Mouse (Mus musculus): ENCODE measurements around the gene Gm20716.

The Gm20716 gene

DNA sequence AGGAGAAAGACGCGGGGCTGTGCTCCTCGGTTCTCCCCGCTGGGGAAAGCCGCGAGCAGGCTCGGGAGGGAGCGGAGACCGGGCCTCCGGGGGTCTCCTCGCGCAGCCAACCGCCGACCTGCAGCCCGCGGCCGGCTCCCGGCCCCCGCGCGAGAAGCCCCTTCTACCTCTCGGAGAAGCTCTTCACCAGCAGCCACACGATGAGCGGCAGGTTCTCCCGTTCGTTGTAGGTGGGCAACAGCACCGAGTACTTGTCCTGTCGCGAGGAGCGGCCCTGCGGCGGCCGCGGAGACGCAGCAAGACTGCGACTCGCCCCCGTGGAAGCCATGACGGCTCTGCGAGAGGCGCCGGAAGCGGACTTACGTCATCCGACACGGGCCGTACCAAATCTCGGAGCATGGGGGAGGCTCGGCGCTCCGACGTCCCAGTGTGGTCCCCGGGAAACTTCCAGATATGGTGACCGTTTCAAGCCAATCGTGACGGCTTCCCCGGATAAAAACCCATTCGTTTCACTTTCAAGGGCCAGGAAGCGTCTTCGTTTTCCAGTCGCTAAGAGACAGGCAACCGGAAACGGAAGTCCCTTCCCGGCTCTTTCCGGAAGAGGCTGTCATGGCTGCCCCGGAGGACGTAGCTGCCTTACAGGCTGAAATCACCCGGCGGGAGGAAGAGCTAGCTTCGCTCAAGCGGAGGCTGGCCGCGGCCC lies at the start of gene Gm20716, which contains the start of the genes Dpm1 and Mocs3:
Gene Gm20716, minus strand, starts transcription at position 339 of the 703 bp plus-strand sequence.
Gene Dpm1, minus strand, starts transcription at position 566 of the 703 bp plus-strand sequence.
Gene Mocs3, plus strand, starts transcription at position 597 of the 703 bp plus-strand sequence.
- peak; percentile 84 for DNase-seq

DNA sequence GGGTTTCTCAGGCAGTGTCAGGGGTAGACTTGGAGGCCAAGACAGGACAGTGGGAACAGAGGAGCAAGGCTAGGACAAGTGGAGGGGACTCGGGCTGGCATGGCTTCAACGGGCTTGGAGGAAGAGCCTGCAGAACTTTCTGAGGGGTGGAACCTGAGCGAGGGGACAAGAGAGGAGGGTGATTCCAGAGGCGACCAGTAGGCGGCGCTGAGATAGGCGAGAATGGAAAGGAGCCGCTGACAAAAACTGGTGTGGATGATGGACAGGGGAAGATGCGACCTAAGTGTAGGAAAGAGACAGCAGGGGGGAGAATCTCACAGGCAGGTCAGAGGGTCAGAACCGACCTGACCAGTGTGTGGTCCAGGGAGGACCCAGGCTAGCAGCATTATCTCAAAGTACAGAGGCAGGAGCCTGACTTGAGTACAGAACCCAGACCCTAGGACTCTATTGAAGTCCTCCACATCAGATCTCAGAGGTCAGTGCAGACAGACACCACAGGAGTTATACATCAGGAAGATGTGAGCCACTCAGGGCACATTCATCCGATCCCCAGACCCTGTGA lies 44.3 kb upstream of the Gm20716 start:
- peak; percentile 40 for DNase-seq

DNA sequence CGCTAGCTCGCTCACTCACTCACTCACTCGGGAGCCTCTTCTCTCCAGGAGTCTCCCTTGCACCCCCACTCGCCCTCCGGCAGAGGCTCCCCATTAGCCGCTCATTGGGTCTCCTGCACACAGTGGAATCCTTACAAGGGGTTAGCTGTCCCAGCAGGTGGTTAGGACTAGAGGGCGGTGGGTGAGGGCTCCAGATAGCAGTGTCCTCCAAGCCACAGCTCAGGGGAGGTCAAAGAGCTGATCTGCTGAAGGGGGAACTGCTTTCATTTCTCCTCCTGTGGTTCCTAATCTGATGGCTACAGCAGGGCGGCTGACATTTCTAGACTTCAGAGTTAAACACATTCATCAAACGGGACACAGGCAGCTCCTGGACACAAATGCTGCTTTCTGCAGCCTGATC lies 43.2 kb upstream of the Gm20716 start:
- DNase-seq, result no peak

DNA sequence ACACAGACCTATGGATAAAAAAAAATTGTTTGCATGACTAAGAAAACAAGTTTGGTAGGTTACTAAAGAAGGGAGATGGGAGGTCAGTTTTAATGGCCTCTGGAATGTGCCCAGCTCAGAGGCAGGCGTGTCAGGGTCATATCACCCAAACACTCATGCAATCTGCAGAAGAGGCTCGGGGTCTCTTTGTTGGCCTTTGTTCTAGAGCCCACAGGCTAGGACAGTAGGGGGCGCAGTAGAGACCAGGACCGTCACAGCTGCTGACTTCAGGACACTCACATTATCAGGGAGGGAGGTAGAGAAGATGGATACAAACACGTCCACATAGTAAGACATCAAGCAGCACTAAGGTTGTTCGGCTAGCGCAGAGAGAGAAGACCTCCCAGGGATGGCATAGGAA lies 37.9 kb upstream of the Gm20716 start:
- no peak for DNase-seq

DNA sequence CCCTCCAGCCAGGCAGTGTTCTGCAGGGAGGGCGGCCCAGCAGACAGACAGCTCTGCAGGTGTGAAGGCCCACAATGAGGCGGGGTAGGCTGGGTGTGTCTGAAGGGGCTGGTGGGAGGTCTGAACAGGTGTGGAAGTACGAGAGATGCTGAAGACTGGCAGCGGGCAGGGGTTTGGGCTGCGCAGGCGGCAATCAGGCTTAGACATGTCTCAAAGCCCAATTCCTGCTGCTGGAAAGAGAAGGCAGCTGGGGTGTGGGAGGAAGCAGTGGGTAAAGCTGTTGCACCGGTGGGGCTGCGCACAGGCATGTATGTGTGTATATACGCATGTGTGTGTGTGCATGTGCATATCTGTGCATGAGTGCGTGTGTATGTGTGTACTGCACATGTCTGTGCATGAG lies 30.7 kb upstream of the Gm20716 start:
- no peak for DNase-seq

DNA sequence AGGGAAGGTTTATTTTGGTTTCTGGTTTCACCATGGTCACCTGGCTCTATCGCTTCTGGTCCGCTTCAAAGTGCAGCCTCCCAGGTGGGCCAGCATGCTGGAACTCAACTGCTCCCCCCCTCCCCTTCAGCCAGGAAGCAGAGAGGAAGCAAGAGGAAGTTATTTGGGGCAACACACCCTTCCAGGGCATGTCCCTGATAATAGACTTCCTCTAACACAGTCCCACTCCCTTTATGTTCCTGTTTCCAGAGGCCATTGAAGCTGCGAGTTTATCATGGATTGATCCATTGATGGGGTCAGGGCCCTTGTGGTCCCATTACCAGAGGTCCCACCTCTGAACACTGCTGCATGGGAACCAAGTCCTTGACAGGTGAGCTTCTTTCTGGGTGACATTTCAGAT lies 30.0 kb upstream of the Gm20716 start:
- no peak for DNase-seq

DNA sequence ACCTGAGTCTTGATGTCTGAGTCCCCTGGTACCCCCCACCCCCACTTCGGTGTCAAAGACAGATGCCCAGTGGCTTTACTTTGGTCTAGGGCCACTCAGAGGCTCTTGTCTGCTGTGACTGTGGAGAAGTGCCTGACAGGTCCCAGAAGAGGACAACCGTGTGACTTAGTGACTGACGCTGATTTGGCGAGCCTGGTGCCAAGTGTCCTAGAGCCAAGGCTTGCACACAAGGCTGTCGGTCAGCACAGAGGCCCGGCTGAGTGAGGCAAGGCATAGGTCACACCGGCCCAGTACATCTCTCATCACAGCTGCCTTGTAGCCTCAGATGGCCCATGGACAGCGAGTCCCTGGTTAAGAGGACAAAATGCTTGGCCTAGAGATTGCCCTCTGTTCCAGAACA lies 28.9 kb upstream of the Gm20716 start:
- DNase-seq, result no peak

DNA sequence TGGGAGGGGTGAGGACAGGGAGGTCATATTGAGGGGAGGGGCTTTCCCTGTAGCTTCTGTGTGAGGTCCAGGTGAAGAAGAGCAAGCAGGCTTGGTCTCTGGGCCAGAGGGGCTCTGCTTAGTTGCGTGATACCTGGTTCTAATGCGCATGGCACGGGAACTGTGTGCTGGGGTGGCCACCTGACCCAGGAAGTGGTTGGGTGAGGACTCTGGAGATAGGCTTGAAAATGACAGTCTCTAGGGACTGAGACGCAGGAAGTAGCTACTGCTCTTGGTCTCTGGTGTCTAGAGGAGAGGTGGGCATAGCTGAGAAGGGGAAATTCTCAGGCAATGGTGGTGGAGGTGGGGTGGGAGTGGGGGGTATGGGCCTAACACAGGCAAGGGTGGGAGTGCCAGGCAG lies 27.0 kb upstream of the Gm20716 start:
- no peak for DNase-seq

DNA sequence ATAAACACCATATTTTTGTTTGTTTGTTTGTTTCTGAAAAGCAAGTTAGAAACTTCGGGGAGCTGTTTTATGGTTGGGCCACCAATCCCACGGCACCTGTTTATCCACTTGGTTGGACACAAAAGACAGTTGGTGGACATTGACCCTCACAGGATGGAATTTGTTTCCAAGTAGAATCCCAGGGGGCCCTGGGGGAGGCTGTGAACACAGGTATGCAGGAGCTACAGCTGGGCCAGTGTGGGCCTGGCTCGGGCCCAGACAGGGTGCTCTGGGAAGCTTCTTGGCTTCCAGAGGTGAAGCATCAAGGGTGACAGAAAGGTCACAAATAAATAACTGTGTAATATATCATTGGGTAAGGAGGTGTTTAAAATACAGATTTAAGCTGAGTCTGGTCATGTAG lies 26.3 kb upstream of the Gm20716 start:
- no peak for DNase-seq

DNA sequence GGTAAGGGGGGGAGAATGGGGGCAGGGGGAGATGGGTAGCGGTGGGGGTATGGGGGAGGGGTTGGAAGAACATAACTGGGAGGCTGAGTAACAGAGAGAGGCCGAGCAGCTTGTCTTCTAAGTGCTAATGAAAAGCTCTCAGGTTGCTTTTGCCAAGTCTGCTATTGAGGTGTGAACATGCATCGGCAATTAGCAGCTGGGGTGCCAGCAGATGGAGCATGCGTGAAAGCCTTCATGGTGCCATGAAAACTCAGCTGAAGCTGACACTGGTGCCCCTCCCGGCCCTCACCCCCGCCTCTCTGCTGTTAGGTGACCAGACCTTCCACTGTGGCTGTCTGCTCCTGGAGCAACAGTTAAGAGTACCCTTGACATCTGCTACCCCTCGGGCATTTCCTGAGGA lies 23.7 kb upstream of the Gm20716 start:
- DNase-seq, result no peak

DNA sequence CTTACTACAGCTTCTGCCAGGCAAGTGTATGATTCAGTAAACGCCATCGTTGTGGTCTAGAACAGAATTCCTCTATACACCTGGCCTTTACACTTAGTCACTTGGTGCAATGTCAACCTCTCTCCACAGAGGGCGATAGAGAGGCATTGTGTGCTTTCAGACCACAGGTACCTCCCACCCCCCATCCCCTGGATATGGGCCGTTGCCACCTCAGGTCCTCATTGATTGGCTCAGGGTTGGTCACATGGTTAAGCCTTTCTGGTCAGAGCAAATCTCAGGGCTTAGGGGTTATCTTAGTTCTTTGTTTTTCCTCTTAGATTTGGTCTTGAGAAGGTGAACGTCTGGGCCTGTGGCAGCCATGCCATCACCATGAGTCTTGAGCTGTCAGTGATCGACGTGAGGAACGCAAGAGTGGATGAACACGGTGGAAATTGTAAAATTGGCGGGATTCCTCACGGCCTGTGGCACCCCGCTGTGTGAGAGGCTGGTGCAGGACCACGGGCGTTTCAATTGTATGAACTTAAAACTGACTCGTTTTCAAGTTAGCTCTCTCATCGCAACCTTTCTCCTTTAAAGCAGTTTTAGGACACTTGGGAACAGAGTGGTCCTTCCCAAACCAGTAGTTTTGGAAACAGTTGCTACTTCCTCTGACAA lies 22.6 kb upstream of the Gm20716 start:
- no peak for DNase-seq

DNA sequence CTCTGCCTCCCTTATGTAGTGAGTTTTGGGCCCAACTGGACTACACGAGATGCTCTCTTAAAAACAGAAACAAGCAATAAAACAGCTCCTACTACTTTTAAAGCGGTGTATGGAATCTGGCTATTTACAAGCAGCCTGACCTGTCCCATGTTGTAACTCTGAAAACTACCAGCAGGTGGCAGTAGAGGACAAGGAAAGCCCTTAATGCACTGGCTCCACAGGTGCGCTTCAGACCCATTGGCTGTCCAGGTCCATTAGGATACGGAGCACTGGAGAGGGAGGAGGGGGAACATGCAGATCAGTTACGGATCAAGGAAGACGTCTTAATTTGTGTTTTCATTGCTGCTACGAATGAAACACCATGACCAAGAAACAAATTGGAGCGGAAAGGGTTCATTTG lies 20.1 kb upstream of the Gm20716 start:
- peak; percentile 88 for DNase-seq

DNA sequence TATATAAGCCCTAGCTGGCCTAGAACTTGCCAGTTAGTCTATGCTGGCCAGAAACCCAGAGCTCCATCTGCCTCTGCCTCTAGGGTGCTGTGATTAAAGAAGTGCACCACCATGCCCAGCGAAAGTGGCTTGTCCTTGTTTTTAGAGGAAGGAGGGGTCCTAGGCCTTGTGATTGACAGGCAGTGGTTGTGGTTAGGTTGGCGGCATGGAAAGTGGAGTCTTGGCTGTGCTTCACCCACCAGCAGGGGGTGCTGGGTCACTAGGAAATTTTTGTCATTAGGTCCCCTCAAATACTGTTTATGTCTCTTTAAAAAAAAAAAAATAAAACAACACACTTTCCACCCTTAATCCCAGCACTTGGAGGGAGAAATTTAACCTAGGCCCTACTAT lies 18.7 kb upstream of the Gm20716 start:
- no peak for DNase-seq

DNA sequence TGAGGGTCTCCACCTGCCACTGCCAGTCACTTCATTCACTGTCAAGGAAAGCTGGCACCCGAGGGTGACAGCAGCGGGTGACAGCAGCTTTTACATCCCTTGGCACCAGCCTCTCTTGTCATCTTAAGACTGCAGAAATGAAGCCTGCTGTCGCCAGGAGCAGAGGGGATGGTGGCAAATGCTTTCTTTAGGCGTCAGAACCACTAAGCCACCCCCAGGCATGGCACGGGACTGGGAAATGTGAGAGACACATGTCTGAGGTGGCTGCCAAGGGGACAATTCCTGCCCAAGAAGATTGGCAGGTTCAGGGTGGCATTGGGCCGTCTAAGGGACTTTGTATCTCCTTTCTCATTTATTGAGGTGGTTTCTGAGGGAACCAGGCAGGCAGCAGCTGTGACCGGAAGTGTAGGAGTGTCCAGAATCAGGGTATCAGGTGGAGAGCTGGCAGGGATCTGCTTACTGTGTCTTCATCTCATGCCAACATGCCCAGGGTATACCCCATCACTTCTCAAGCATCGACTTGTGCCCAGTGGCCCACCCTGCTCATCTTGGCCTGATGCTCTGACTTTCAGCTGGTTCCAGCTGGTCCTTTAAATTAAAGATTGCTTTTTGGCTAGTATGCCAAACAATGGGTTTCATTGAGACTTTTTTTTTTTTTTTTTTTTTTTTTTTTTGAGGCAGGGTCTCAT lies 18.1 kb upstream of the Gm20716 start:
- no peak for DNase-seq

DNA sequence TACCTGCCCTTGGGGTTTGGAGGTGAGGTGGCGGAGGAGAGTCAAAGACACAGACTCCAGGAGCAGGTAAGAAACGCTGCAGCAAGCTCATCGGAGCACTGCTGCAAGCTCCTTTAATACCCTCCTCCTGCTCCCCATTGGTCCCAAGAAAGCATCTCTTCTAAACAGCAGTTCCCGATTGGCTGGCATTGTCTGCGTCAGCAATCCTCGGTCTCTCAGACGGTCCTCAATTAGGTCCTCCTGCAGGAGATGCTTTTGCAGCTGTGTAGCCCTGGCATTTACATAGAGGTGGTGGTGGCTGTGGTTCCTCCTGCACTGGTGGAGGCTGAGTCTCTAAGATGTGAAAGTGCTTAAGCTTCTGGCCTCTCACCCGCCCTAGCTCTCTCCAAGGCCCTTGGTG lies 15.4 kb upstream of the Gm20716 start:
- no peak for DNase-seq

DNA sequence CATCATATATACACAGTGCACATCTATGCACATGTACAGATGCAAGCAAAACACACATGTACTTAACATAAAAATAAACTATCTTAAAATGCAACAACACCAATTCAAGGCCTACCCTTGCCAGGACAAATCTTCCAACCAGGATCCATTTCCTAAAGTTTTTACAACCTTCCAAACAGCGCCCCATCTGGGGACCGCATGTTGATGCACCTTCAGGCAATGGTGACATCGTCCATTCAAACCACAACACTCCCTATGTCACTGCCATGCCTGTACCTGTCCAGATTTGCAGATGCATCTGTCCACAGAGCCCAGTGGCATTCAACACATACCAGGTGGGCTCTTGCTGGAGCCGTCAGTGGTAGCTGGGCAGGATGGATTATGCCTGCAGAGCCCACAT lies 13.1 kb upstream of the Gm20716 start:
- DNase-seq, result no peak

DNA sequence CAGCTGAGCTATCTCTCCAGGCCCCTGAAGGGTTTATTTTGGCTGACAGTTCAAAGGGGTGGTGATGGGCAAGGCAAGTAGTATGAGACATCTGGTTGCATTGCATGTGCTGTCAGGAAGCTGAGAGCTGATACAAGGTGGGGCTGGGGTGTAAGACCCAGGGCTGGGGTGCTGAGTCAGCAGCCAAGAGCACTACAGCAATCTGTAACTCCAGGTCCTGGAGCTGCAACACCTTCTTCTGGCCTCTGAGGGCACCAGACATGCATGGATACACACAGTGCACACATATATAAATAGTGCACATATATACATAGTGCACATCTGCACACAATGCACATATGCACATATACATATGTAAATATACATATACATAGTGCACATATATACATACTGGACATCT lies 12.7 kb upstream of the Gm20716 start:
- no peak for DNase-seq

DNA sequence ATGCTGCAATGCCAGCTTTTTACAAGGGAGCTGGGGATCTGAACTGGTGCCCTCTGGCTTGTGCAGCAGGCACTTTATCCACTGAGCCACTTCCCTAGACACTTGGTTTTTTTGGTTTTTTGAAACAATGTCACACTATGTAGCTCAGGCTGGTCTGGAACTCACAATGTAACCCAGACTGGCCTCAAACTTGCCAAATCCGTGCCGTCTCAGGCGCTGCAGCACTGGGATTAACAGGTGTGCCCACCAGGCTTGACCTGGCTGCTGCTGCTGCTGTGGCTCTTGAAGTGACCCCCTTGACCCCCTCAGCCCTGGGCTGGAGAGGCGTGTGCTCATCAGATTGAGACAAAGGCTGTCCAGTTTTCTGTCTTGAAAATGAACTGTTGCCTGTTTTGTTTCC lies 8.2 kb upstream of the Gm20716 start:
- no peak for DNase-seq

DNA sequence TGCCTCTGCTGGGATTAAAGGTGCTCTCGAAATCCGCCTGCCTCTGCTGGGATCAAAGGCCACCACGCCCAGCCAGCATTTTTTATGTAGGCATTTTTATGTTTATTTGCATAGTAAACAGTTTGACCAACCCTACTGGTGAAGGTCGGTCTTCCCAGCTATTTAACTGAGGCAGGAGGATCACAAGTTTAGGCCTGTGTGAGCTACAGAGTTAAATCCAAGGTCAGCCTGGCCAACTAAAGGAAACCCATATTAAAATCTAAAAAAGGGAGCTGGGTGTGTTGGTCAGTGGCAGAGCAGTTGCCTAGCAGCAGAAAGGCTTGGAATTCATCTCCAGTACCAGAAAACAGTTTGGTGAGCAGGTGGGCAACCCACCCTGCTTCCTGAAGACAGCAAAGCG lies 3.1 kb upstream of the Gm20716 start:
- no peak for DNase-seq

DNA sequence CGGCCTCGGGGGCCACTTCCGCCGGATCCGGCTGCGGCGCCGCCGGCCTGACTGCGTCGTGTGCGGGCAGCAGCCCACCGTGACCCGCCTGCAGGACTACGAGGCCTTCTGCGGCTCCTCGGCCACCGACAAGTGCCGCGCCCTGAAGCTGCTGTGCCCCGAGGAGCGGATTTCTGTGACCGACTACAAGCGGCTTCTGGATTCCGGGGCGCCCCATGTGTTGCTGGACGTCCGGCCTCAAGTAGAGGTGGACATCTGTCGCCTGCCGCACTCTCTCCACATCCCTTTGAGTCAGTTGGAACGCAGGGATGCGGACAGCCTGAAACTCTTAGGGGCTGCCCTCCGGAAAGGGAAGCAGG lies 1.3 kb upstream of the Gm20716 start:
- no peak for DNase-seq

DNA sequence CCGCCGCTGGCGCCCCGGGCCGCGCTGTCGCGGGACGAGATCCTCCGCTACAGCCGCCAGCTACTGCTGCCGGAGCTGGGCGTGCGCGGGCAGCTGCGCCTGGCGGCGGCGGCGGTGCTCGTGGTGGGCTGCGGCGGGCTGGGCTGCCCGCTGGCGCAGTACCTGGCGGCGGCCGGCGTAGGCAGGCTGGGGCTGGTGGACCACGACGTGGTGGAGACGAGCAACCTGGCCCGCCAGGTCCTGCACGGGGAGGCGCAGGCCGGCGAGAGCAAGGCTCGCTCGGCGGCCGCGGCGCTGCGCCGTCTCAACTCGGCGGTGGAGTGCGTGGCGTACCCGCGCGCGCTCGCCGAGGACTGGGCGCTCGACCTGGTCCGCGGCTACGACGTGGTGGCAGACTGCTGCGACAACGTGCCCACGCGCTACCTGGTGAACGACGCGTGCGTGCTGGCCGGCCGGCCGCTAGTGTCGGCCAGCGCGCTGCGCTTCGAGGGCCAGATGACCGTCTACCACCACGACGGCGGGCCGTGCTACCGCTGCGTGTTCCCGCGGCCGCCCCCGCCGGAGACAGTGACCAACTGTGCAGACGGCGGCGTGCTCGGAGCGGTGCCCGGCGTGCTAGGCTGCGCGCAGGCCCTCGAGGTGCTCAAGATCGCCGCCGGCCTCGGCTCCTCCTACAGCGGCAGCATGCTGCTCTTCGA lies 758 bp upstream of the Gm20716 start:
- peak; percentile 29 for DNase-seq

DNA sequence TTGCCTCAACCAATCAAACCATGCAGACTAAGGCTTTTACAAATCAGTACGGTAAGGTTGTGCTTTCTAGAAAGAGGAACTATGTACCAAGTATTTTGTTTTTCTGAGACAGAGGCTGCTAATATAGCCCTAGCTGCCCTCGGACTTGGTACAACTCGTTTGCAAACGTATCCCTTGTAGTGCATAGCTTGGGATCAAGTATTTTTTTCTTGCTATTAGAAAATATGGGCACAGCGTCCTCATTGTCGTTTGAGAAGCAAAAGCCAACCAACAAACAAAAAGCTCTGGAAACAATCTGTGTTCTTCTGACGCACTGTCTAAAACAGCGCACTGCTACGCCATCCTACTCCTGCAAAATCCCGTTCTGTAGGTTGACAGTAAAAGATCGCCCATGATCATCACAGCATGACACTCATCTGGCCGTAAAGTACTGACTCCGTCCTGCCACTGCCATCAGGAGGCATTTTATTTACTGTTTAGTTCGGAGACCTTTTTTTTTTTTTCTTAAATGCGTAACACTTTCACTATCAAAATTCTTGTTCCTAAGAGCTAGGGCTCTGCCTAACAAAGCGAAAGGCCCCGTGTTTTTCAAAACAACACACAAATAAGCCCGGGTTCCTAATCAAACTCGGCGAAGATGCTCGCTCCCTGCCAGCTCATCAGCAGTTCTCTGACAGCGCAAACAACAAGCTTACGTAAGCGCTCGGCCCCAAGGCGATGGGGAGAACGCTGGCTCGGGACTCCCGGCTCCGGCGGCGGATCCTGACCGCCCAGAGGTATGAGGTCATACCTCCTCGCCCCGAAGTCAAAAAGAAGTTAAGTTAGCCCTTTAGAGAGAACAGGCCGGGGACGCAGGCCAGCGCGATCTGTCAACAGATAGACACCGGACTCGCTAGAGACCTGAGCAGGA lies 793 bp downstream of the Gm20716 start:
- peak; percentile 50 for DNase-seq
